Mouse (Mus musculus) cerebellum, postnatal 4 days (tissue): ENCODE data around the gene Ccnf.

ENCODE experiments used
- DNase-seq, 2 experiments: peaks; one replicate each; pipeline ENCODE4 v3.0.0; 2022; ENCODE audit warnings: low spot score in 2 of 2, mixed read lengths in 1 of 2

Ccnf gene

DNA sequence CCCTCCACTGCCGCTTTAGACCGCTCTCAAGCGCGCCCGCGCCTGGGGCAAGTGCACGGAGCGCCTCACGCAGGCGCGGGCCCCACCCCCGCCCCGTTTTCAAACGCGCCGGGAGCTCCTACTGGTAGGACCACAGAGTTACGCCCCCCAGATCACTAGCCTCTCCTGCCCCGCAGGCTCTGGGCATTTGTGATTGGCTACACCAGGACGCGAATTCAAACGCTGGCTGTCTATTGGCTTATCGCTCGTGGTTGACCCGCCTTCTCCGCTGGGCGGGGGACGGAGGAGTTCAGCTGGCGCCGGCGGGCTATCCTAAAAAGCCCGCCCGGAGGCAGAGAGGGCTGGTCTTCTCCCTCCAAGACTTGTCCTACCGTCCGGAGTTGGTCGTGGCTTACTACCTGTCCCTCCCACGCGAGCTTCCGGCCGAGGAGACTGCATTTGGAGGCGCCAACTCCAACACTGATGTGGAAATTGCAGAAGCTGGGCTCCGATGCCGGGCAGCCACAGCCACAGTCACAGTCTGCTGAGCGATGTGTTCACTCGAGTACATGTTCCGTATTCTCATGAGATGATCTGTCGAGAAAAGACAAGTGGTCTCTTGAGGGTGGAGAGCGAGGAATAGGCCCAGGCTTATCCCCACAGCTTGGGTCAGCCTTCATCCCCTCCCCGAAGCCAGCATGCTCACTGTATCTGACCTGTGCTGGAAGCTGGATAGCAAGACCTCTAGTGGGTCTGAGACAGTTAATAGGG, at the start of gene Ccnf:
Gene Ccnf, minus strand, starts transcription at position 165 of the 750 bp plus-strand sequence.
- peak; percentile 79 to 96 for DNase-seq

DNA sequence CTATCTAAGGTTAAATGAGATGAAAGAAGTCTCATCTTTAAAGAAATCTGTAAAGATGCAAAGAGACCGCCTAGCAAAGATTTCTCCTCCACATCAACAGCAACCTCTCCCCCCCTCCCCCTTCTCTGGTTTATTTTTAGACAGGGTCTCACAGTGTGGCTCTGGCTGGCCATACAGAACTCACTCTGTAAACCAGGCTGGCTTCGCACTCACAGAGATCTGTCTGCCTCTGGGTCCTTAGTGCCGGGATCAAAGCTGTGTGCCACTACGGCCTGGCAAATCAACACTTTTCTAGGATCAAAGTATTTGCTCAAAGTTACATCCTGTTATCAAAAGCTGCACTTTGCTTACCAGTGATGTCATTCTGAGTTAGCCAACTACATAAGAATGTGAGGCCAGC, 49.4 kb upstream of the Ccnf start:
- no peak for DNase-seq

DNA sequence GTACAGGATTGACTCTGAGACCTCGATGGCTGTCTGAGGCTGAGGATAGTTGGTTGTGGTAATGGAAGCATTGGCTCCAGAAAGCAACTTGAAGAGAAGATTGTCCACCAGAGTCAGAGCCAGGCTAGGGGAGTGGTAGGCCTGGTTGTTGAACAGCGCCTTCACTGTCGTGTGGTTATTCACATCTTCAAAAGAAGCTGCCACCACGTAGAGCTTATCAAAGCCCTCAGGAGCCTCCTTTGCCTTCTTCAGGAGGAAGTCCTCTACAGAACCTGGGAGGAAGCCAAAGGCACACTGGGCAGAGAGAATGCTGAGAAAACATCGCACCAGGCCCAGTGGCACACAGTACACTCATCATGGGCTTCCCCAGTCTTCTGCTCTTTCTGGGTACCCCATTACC, 38.1 kb upstream of the Ccnf start:
- no peak for DNase-seq

DNA sequence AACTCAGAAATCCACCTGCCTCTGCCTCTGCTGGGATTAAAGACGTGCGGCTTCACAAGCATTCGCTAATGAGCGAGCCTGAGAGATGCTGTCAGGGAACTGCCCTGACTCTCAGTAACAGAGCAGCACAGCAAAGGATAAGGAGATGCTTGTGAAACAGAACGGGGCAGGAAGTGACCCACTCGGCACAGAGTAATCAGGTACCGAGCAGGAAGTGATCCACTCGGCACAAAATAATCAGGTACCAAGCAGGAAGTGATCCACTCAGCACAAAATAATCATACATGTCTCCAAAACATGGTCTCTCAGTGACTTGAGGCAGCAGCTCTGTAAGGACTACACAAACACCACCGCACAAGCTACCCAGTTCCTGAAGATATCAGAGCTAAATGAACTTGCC, 37.2 kb upstream of the Ccnf start:
- DNase-seq, result no peak

DNA sequence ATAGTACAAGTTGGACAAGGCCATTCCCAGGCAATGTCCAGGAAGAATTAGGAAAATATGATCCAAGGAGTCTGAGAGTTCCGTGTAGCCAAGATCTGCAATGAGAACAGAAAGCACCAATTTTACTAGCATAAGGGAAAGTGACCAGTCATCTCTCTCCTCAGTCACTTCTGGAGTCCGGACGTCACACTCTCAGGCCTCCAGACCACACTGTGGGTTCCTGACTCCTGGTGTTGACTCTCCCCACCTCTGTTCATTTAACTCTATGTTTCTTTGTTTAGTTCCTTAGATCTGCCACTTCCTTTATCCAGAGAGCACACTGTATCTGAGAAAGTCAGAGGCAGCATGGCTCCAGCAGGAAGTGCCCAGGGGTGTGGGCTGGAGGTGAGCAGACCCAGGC, 34.4 kb upstream of the Ccnf start:
- DNase-seq, result no peak

DNA sequence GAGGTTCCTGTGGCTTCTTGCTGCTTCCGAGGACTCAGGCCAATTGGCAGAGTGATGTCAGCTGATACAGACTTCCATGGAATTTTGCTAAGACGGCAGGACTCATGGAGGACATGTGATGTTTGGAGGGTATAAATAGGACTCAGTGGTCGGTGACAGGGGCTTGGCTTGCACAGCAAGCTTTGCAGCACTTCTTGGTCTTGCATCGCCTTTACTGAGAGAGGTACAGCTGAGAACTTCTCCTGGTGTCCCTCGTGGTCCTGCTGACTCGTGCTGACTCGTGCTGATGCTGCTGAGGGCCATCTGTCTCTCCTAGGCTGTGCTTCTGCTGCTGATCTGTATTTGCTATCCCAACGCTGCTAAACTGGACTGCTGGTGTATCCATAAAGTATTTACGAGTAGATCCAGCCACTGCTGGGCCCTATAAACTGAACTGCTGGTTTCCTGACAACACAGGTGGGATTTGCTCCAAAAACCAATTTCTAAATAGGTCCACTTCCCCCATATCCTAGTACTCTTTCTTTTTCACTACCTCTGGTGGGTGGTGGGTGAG, 32.1 kb upstream of the Ccnf start:
- no peak for DNase-seq

DNA sequence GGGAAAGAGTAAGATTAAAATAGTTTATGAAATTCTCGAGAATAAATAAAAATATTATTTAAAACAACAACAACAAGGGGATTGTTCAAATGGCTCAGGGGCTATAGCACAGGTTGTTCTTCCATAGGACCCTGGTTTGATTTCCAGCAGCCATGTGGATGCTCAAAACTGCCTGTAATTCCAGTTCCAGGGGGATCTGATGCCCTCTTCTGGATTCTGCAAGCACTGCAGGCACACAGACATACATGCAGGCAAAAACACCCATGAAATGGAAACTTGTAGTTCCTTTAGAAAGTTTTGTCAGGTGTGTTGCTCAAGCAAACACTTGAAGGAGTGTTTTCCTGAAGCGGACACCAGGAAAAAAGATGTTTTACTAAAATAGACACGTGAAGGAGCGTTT, 31.4 kb upstream of the Ccnf start:
- no peak for DNase-seq

DNA sequence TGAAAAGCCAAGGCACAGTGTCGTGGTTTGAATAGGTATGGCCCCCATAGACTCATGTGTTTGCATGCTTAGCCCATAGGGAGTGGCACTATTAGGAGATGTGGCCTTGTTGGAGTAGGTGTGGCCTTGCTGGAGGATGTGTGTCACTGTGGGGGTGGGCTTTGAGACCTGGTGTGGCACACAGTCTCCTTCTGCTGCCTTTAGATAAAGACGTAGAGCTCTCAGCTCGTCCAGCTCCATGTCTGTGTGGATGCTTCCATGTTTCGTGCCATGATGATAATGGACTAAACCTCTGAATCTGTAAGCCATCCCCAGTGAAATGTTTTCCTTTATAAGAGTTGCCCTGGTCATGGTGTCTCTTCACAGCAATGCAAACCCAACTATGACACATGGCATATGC, 28.6 kb upstream of the Ccnf start:
- DNase-seq, result no peak

DNA sequence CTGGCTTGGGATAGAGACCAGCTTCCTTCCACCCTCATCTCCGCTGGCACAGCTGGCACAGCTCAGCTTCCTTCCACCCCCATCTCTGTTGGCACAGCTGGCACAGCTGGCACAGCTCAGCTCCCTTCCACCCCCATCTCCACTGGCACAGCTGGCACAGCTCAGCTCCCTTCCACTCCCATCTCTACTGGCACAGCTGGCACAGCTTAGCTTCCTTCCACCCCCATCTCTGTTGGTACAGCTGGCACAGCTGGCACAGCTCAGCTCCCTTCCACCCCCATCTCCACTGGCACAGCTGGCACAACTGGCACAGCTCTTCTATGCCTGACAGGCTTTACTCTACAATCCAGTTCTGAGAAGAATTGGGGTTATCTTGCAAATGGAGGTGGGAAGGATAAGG, 15.8 kb upstream of the Ccnf start:
- no peak for DNase-seq

DNA sequence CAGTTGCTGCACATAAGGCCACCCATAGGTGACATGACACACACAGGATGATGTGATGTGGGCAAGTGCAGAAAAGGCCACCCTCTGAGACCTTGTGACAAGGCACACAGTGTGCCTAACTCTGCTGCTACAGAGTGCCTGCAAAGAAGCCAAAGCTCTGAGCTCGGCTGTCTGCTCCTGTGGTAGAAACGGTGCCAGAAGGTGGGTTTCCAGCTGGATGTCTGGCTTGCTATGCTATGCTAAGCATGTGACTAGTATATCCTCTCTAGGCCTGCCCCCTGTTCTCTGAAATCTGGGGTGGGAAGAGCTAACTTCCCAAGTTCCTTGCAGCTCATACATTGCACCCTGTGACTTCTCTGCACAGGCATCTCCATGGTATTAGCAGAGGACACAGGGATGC, 13.5 kb upstream of the Ccnf start:
- DNase-seq, result no peak

GRCm38 (mm10) chr17:24260516-24260915, 9.2 kb upstream of the Ccnf start:
- no peak for DNase-seq

GRCm38 (mm10) chr17:24259702-24260101, 8.4 kb upstream of the Ccnf start:
- no peak for DNase-seq

DNA sequence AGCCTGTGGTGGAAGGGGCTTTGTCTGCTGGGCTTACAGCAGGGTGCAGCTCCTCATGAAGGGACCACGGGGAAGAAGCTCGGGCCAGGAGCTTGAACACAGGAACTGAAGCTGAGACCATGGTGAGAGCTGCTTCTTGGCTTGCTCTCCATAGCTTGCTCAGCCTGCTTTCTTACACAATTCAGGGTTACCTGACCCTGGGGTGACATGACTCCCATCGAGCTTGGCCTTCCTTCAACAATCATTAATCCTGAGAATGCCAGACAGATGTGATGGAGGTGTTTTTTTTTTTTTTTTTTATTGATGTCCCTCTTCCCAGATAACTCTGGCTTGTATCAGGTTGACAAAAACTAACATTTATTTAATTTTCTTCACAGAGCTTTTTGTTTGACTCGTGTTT, 7.7 kb upstream of the Ccnf start:
- DNase-seq, result no peak

DNA sequence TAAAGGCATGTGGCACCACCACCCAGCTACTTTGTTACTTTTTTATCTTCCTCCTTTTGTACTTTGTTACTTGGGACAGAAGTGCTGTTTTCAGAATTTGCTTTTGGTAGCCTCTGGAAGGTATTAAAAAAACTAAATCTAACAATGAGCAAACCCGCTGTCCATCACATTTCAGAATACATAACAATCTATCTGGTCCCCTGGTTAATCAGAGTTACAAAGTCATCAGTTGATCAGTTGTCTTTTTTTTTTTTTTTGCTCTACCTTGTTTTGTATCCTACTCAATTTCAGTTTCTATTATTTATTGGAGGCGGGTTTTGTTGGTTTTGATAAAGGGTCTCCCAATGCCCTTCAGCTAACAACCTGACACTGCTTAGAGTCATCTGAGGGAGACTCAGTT, 1.0 kb upstream of the Ccnf start:
- no peak for DNase-seq

DNA sequence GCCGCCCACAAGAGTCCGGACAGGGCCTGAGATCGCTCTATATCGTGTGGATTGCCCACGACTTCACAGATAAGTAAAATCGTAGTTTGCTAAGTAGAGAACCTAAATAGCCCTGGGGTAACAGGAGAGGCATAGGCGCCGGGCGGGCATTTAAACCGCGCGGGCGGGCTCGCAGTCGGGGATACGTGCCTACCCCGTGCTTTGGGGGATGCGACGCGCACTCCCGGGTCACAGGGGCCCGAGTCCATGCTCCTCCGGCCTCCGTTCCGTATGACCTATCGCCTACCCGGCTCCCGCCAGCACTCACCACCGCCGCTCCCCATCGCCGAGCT, 330 bp downstream of the Ccnf start:
- DNase-seq, result no peak

DNA sequence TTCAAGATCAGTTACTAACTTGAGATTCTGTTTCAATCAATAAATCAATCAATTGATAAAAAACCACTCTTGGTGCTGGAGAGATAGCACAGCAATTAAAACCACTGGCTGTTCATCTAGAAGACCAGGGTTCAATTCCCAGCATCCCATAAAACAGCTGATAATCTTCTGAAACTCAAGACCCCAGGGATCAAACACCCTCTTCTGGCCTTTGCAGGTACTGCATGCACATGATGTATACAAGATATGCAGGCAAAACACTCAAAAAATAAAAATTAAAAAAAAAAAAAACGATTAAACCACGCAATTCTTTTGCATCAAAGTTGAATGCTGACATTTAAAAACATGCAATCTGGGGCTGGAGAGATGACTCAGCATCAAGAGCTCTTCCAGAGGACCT, 2.6 kb downstream of the Ccnf start:
- no peak for DNase-seq

- no peak for DNase-seq
These were observed 7.2 kb downstream of the Ccnf start for GRCm38 (mm10) chr17:24244061-24244460.

GRCm38 (mm10) chr17:24243311-24243969, 7.8 kb downstream of the Ccnf start:
- DNase-seq, result peak in 1 of 2 experiments; percentile 58

- no peak for DNase-seq
These were observed 14.4 kb downstream of the Ccnf start for GRCm38 (mm10) chr17:24236921-24237320.

- no peak for DNase-seq
These were observed 14.8 kb downstream of the Ccnf start for GRCm38 (mm10) chr17:24236479-24236878.

DNA sequence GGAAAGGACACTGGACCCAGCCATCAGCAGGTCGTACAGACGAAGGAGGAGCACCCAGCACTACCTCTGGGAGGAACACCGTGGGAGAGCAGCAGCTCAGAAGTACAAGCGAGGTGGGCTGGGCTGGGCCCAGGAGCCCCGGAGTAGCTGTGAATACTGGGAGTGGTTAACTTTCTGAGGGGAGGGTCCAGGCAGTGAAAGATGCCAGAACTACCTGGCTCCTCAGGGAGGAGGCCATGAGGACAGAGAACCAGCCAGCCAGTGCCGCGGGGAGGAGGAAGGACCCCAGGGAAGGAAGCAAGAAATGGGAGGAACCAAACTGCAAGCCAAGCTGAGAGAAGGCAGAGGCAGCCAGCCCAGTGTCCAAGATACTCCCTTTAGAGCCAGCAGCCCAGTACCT, 23.3 kb downstream of the Ccnf start:
- no peak for DNase-seq

GRCm38 (mm10) chr17:24226721-24227120, 24.6 kb downstream of the Ccnf start:
- DNase-seq, result no peak

GRCm38 (mm10) chr17:24225851-24226250, 25.4 kb downstream of the Ccnf start:
- DNase-seq, result no peak
